Mouse (Mus musculus): ENCODE measurements around the gene Myo16.

Myo16 gene

GRCm38 (mm10) chr8:10153611-10154438 is at the start of gene Myo16:
Gene Myo16, plus strand, starts transcription at chr8:10153911.
- DNase-seq (ENCODE audit: extremely low read depth, insufficient read length, low spot score): no peak

- no peak for DNase-seq (ENCODE audit: extremely low read depth, insufficient read length, low spot score)
These were observed 45.0 kb upstream of the Myo16 start for GRCm38 (mm10) chr8:10108516-10109271.

- no peak for DNase-seq (ENCODE audit: extremely low read depth, insufficient read length, low spot score)
These were observed 31.0 kb upstream of the Myo16 start for GRCm38 (mm10) chr8:10122749-10123148.

DNA sequence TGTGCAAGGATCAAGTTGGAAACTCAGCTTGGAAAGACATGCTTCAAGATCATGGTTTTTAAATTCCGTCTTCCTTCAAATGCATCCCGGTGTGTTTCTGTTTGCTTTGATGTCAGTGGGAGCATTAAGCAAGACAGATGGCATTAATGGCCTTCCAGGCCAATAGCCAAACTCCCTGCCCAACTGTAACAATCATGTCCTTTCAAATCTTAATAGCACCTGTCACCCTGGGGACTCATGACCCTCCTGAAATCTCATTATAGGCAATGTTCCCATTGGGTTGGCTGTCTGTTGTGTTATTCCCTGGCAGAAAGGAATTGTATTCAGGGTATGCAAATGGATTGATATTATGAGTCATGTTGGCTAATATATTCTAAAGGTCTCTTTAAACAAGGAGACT is 30.3 kb upstream of the Myo16 start:
- DNase-seq (ENCODE audit: extremely low read depth, insufficient read length, low spot score): no peak

DNA sequence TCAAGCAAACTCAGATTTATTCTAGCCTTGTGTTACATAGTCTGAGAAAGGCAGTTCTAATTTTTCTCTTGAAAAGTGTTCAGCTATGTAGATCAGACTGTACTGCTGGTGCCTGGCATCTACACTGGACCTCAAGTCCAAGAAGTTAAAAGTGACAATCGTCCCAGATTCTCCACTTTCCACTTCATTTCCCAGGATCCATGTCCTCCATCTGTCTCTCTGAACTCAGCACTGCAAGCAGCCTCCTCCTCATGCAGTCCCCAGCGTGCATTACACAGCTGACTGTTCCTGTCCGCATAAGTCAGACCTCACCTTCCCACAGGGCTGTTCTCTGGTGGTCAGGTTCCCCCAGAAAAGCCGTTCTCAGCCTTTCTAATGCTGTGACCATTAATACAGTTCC is 28.0 kb upstream of the Myo16 start:
- DNase-seq (ENCODE audit: extremely low read depth, insufficient read length, low spot score): no peak

- DNase-seq (ENCODE audit: extremely low read depth, insufficient read length, low spot score): peak; percentile 62
These were observed 22.9 kb upstream of the Myo16 start for GRCm38 (mm10) chr8:10130513-10131414.

DNA sequence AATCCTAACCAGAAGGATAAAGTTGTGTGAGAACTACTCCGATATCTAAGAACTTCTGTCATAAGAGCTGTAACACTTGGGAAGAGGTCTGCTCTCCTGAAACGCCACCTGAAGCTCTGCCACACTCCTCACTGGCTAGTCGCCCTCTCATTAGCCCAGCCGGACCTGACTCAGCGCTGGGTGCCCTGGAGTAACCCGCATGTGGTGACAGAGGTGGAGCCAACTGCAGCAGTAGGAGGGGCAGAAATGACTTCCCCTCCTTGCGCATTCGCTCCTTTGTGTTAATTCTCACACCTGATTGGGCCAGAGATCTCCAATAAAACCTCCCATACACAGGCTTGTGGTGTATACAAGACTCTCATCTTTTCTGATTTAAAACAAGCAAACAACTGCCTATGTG is 14.2 kb upstream of the Myo16 start:
- peak; percentile 52 for DNase-seq (ENCODE audit: extremely low read depth, insufficient read length, low spot score)

- DNase-seq (ENCODE audit: extremely low read depth, insufficient read length, low spot score): peak; percentile 54
These were observed 9.8 kb upstream of the Myo16 start for GRCm38 (mm10) chr8:10143961-10144360.

- DNase-seq (ENCODE audit: extremely low read depth, insufficient read length, low spot score): no peak
These were observed 1.9 kb upstream of the Myo16 start for GRCm38 (mm10) chr8:10151692-10152247.

DNA sequence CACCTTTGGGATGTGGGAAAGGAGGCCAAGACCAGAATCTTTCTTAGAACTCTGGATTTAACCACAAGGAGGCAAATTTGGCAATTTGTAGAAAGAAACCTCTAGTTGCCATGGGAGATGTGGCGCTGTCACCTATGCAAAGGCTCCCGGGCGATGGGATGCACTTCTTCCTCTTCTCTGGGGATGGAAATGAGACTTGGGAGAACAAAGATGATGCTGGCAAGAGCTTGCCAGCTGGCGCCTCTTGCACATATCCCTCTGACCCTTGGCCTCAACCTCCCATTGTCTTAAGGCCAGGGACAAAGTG is 681 bp downstream of the Myo16 start:
- DNase-seq (ENCODE audit: extremely low read depth, insufficient read length, low spot score): no peak

- DNase-seq (ENCODE audit: extremely low read depth, insufficient read length, low spot score): no peak
These were observed 1.4 kb downstream of the Myo16 start for GRCm38 (mm10) chr8:10155075-10155474.

DNA sequence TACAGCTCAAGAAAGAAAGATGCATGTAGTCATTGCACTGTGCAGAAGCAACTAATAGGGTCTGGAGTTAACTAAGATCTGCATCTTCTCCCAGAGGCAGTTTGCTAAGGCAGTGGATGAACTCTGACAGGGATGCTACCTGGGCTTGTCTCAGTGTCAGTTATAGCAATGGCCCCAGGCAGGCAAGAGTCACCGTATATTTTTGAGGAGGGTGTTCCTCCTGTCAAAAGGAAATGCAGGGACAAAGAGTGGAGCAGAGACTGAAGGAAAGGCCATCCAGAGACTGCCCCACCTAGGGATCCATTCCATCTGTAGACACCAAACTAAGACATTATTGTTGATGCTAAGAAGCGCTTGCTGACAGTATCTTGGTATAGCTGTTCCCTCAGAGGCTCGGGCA is 7.4 kb downstream of the Myo16 start:
- no peak for DNase-seq (ENCODE audit: extremely low read depth, insufficient read length, low spot score)

DNA sequence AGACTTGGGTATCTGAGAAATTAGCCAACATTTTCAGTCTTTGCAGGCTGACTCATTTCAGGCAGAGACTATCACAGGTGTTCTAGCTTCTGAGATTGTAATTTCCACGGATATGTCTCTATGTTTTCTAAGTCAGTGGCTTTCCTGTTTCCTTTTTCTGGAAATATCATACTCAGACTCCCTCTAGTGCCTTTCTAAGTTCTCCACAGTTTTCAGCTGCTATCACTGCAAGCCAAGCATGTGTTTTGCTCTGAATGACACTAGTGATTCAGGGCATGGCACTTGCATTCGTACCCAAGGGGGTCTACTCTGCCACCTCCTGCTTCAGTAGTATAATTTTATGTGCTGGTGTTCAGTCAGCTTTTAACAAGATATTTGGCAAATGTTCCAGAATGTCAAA is 11.2 kb downstream of the Myo16 start:
- no peak for DNase-seq (ENCODE audit: extremely low read depth, insufficient read length, low spot score)

- no peak for DNase-seq (ENCODE audit: extremely low read depth, insufficient read length, low spot score)
These were observed 14.6 kb downstream of the Myo16 start for GRCm38 (mm10) chr8:10168326-10168725.

DNA sequence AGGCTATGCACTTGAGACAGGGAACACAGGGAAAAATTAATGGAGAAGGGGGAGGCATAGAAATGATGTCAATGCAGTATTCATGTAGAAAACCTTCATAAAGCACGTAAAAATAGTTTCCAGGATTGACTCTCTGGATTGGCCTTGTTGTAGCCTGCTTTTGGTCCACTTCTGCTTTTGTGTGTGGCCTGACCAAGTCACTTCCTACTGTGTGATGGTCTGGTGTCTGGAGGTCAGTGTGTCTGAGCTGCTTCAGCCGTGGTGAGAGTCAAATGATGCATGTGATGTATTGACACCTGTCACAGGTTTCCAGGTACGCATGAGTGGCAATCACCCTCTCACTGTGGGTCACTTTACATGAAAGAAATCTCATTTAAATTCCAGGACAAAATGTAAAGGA is 16.2 kb downstream of the Myo16 start:
- DNase-seq (ENCODE audit: extremely low read depth, insufficient read length, low spot score): no peak

- DNase-seq (ENCODE audit: extremely low read depth, insufficient read length, low spot score): no peak
These were observed 17.6 kb downstream of the Myo16 start for GRCm38 (mm10) chr8:10171321-10171720.

DNA sequence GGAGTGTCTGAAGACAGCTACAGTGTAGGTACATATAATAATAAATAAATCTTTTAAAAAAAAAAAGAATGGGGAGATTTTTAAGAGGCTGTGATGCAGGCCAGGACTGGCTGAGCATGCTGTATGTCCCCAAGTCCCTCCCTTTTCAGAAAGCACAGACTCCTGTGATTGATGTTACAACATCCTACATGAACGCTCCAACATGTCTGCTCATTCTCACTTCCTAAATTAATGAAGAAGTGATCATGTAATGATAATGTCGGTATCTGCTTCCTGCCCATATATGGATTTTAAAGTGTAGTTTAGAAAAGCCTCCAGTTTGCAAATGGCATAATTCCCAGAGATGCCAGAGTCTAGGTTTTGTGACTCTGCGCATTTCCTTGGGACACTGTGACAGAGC is 18.6 kb downstream of the Myo16 start:
- DNase-seq (ENCODE audit: extremely low read depth, insufficient read length, low spot score): no peak

- no peak for DNase-seq (ENCODE audit: extremely low read depth, insufficient read length, low spot score)
These were observed 19.5 kb downstream of the Myo16 start for GRCm38 (mm10) chr8:10173033-10173747.

DNA sequence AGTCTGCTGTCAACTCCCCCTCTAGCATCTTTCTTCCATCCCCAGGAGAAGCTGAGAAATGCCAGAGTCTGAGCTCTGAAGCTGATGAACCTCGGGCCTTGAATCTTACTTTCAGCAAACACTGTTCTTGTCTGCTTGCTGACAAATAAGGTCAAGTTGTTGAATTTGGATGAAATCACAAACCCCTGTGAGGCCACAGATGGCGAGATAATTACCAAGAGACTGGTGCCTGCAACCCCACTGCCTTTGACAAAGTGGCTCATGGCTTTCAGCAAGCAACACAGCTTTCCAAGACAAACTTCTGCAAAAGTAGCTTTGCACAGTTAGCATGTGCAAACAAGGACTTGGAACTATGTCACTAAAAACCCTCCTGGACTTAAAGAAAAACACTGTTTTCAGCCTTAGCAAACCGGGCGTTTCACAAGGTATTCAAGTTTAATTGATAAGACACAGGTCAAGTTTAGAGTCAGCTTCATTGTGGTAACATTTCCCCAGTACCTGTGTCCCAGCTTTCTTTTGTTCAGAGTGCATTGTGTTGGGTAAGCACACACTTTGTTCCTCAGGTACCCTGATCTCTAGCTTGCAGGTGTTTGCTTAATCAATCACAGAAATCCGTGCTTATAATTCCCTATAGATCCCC is 20.6 kb downstream of the Myo16 start:
- no peak for DNase-seq (ENCODE audit: extremely low read depth, insufficient read length, low spot score)
